Mouse (Mus musculus) spleen, adult 2 months (tissue): ENCODE measurements at regions not wholly inside any gene's neighbourhood (a gene's known extent, or its start where the extent isn't known, plus 50 kb on each side); places are given as distances from the start of the nearest gene placed in this dataset.

Experiments used
- DNase-seq, 2 experiments: peaks; one replicate each; pipeline versions ENCODE4 v3.0.0 to v3.0.0-alpha.2; 2012 to 2021; ENCODE audit warnings: low spot score in 2 of 2, low read depth in 1 of 2
- H3K27ac ChIP-seq: fragments of 200-500 bp; 2 replicates; pipeline ENCODE4 v1.5.1; 2012; ENCODE audit warnings: low read length, inconsistent platforms; ENCODE audit not compliant: insufficient read depth
- H3K27me3 ChIP-seq: fragments of 200-500 bp; 2 replicates; pipeline ENCODE4 v1.6.1; 2012; ENCODE audit warnings: mild to moderate bottlenecking, moderate library complexity, low read length, inconsistent platforms; ENCODE audit not compliant: control insufficient read depth, insufficient read depth
- H3K36me3 ChIP-seq: fragments of 200-500 bp; 2 replicates; pipeline ENCODE4 v1.6.1; 2012; ENCODE audit warnings: mild to moderate bottlenecking, low read length, inconsistent platforms; ENCODE audit not compliant: control insufficient read depth, insufficient read depth
- H3K4me1 ChIP-seq: fragments of 200-500 bp; 2 replicates; pipeline ENCODE4 v1.6.1; 2011; ENCODE audit warnings: inconsistent platforms; ENCODE audit not compliant: control insufficient read depth, insufficient read depth, insufficient read length
- H3K4me3 ChIP-seq: fragments of 200-500 bp; 2 replicates; pipeline ENCODE4 v1.5.1; 2011; ENCODE audit warnings: mild to moderate bottlenecking, inconsistent platforms; ENCODE audit not compliant: insufficient read depth, insufficient read length; ENCODE audit errors: extremely low read depth
- CTCF ChIP-seq: fragments of 200-500 bp; IDR thresholded peaks from 2 replicates; pipeline ENCODE4 v1.5.1; 2011; ENCODE audit warnings: mild to moderate bottlenecking, inconsistent platforms; ENCODE audit not compliant: insufficient read depth, insufficient read length, insufficient replicate concordance; ENCODE audit errors: extremely low read depth
- POLR2A ChIP-seq: fragments of 200-500 bp; IDR thresholded peaks from 2 replicates; pipeline ENCODE4 v1.6.1; 2011; ENCODE audit warnings: low read depth, low read length, inconsistent platforms
- WGBS: fragments of 180-500 bp; shearing (Covaris S2); methylation state at CpG from one replicate; pipeline ENCODE4 v1.1.7; 2018; 5-methylcytosine and 5-hydroxymethylcytosine counted together

- DNase-seq: no peak
- Histone ChIP-seq H3K4me3 (no peak overlapping the region), H3K27me3 (no peaks in the 10 kb centered on the region), H3K27ac (no peak overlapping the region), H3K36me3 (no peaks in the 10 kb centered on the region), H3K4me1 (peaks cover 15% of the 10 kb centered on the region; the same call in 1 of the 2 replicates)
- 82% methylated on average over 10 of the region's 10 CpGs for WGBS
- TF ChIP-seq POLR2A: no peak
- TF ChIP-seq CTCF: no peak
Measured at GRCm38 (mm10) chr17:84039444-84039843, 148.3 kb downstream of the Zfp36l2 start.

- no peak for DNase-seq
- 29% methylated on average over 11 of the region's 11 CpGs for WGBS
- Histone ChIP-seq H3K27me3 (no peaks in the 10 kb centered on the region), H3K4me3 (no peak overlapping the region), H3K36me3 (no peaks in the 10 kb centered on the region), H3K4me1 (peaks cover 17% of the 10 kb centered on the region; the same call in 1 of the 2 replicates), H3K27ac (peak overlapping the region; percentile 37; the same call in 1 of the 2 replicates)
- TF ChIP-seq CTCF: no peak
- TF ChIP-seq POLR2A: no peak
Measured at GRCm38 (mm10) chr17:84037580-84038304, 150.0 kb downstream of the Zfp36l2 start.

- no peak for DNase-seq
- H3K4me1 ChIP-seq: peaks cover 17% of the 10 kb centered on the region; the same call in 1 of the 2 replicates
- no peaks in the 10 kb centered on the region for H3K27me3 ChIP-seq
- no peaks in the 10 kb centered on the region for H3K36me3 ChIP-seq
- TF ChIP-seq CTCF (no peak), POLR2A (no peak)
- H3K4me3 ChIP-seq: no peak overlapping the region
- 18% methylated on average over 6 of the region's 6 CpGs for WGBS
- H3K27ac ChIP-seq: 0 out of 2 replicates have a peak overlapping the region, but pooled peaks have one; percentile 2
Measured at GRCm38 (mm10) chr17:84036056-84036455, 151.7 kb downstream of the Zfp36l2 start.

- Histone ChIP-seq H3K4me1 (peaks cover 17% of the 10 kb centered on the region; the same call in 1 of the 2 replicates), H3K36me3 (no peaks in the 10 kb centered on the region), H3K27me3 (no peaks in the 10 kb centered on the region), H3K4me3 (no peak overlapping the region), H3K27ac (peak overlapping the region; percentile 60)
- WGBS: 88% methylated on average over 1 of the region's 1 CpGs
- no peak for TF ChIP-seq CTCF
- TF ChIP-seq POLR2A: no peak
- DNase-seq: no peak
Measured at GRCm38 (mm10) chr17:84034801-84035200, 152.9 kb downstream of the Zfp36l2 start.

- H3K36me3 ChIP-seq: no peaks in the 10 kb centered on the region
- 70% methylated on average over 8 of the region's 8 CpGs for whole genome bisulfite sequencing
- peak overlapping the region; percentile 55 for H3K27ac ChIP-seq
- TF ChIP-seq CTCF: no peak
- TF ChIP-seq POLR2A: no peak
- no peaks in the 10 kb centered on the region for H3K27me3 ChIP-seq
- H3K4me1 ChIP-seq: peaks cover 12% of the 10 kb centered on the region; the same call in 1 of the 2 replicates
- no peak overlapping the region for H3K4me3 ChIP-seq
- peak in 1 of 2 experiments; percentile 33 for DNase-seq
Measured at GRCm38 (mm10) chr17:84032441-84032840, 155.3 kb downstream of the Zfp36l2 start.

- H3K36me3 ChIP-seq: no peaks in the 10 kb centered on the region
- peaks cover 12% of the 10 kb centered on the region; the same call in 1 of the 2 replicates for H3K4me1 ChIP-seq
- H3K4me3 ChIP-seq: no peak overlapping the region
- peak overlapping the region; percentile 55; the same call in 1 of the 2 replicates for H3K27ac ChIP-seq
- DNase-seq: no peak
- H3K27me3 ChIP-seq: no peaks in the 10 kb centered on the region
- WGBS: 85% methylated on average over 4 of the region's 4 CpGs
- TF ChIP-seq CTCF: no peak
- TF ChIP-seq POLR2A: no peak
Measured at GRCm38 (mm10) chr17:84031833-84032232, 155.9 kb downstream of the Zfp36l2 start.

GRCm38 (mm10) chr17:84031381-84031780 is 156.4 kb downstream of the Zfp36l2 start:
- TF ChIP-seq POLR2A (no peak), CTCF (no peak)
- no peak for DNase-seq
- H3K27ac ChIP-seq: no peak overlapping the region
- H3K27me3 ChIP-seq: no peaks in the 10 kb centered on the region
- WGBS: 92% methylated on average over 6 of the region's 6 CpGs
- no peaks in the 10 kb centered on the region for H3K36me3 ChIP-seq
- peaks cover 12% of the 10 kb centered on the region; the same call in 1 of the 2 replicates for H3K4me1 ChIP-seq
- no peak overlapping the region for H3K4me3 ChIP-seq
